Mouse (Mus musculus) lung, adult 18-20 months (tissue): Measurements from ENCODE around the gene Wdr86.
"Not testable (repeated sequence)": the region's sequence is repeated elsewhere in the genome, so short reads cannot be mapped to it uniquely, and the experiment has no call there.

ENCODE experiments used
- DNase-seq, 2 experiments: peaks; one replicate each; pipeline ENCODE4 v3.0.0; 2022; ENCODE audit warnings: mixed read lengths in 2 of 2

Gene Wdr86

GRCm38 (mm10) chr5:24730488-24730871, at the start of gene Wdr86:
Gene Wdr86, minus strand, starts transcription at chr5:24730727.
- DNase-seq = no peak

- peak in 1 of 2 experiments; percentile 25 for DNase-seq
These were observed 49.5 kb upstream of the Wdr86 start for GRCm38 (mm10) chr5:24779881-24780512.

- DNase-seq = no peak
These were observed 48.8 kb upstream of the Wdr86 start for GRCm38 (mm10) chr5:24779321-24779720.

GRCm38 (mm10) chr5:24778843-24779140, 48.3 kb upstream of the Wdr86 start:
- DNase-seq = no peak

- no peak for DNase-seq
These were observed 47.7 kb upstream of the Wdr86 start for GRCm38 (mm10) chr5:24778082-24778842.

- DNase-seq = no peak
These were observed 46.2 kb upstream of the Wdr86 start for GRCm38 (mm10) chr5:24776681-24777080.

GRCm38 (mm10) chr5:24774549-24774948, 44.0 kb upstream of the Wdr86 start:
- not testable (repeated sequence) for DNase-seq

GRCm38 (mm10) chr5:24757816-24758215, 27.3 kb upstream of the Wdr86 start, which contains the start of gene Crygn:
Gene Crygn, minus strand, starts transcription at chr5:24758008.
- DNase-seq = no peak

- DNase-seq = no peak
These were observed 26.4 kb upstream of the Wdr86 start for GRCm38 (mm10) chr5:24756931-24757330.

GRCm38 (mm10) chr5:24752175-24752498, 21.6 kb upstream of the Wdr86 start:
- no peak for DNase-seq

- DNase-seq = peak; percentile 60 to 73
These were observed 21.0 kb upstream of the Wdr86 start for GRCm38 (mm10) chr5:24751305-24752174.

- peak; percentile 85 to 90 for DNase-seq
These were observed 20.1 kb upstream of the Wdr86 start for GRCm38 (mm10) chr5:24750321-24751304.

- no peak for DNase-seq
These were observed 19.2 kb upstream of the Wdr86 start for GRCm38 (mm10) chr5:24749731-24750130.

GRCm38 (mm10) chr5:24747533-24747932, 17.0 kb upstream of the Wdr86 start:
- DNase-seq = no peak

- no peak for DNase-seq
These were observed 13.4 kb upstream of the Wdr86 start for GRCm38 (mm10) chr5:24743956-24744355.

- DNase-seq = no peak
These were observed 10.8 kb upstream of the Wdr86 start for GRCm38 (mm10) chr5:24741172-24741885.

- peak; percentile 53 to 67 for DNase-seq
These were observed 8.7 kb upstream of the Wdr86 start for GRCm38 (mm10) chr5:24739141-24739753.

- DNase-seq = no peak
These were observed 8.0 kb upstream of the Wdr86 start for GRCm38 (mm10) chr5:24738517-24738916.

GRCm38 (mm10) chr5:24737595-24737994, 7.1 kb upstream of the Wdr86 start:
- no peak for DNase-seq

GRCm38 (mm10) chr5:24733771-24734426, 3.4 kb upstream of the Wdr86 start:
- DNase-seq = no peak

GRCm38 (mm10) chr5:24733134-24733533, 2.6 kb upstream of the Wdr86 start:
- peak; percentile 55 to 59 for DNase-seq
